Mouse (Mus musculus) heart, postnatal 0 days (tissue): Measurements from ENCODE around the gene Hist1h2ad. TPM values are rescaled to one million over a fixed set of nuclear protein-coding genes. Genes with fewer than 3 reads are reported as not detected.
"Not testable (repeated sequence)": the region's sequence is repeated elsewhere in the genome, so short reads cannot be mapped to it uniquely, and the experiment has no call there.

Experiments
- ATAC-seq: fragments of 200-750 bp; cut with Nextera tagmentation; 2 replicates; pipeline ENCODE4 v1.8.0; 2017; ENCODE audit warnings: low read depth, moderate number of reproducible peaks, moderate library complexity; ENCODE audit not compliant: insufficient read depth
- DNase-seq: peaks from one replicate; pipeline ENCODE4 v3.0.0-alpha.2; 2016; ENCODE audit warnings: low spot score
- H3K27ac ChIP-seq: fragments of 300-500 bp; sonication (generic); 2 replicates; pipeline ENCODE4 v1.5.1; 2014; ENCODE audit warnings: low read depth, mild to moderate bottlenecking
- H3K27me3 ChIP-seq: fragments of 300-500 bp; sonication (generic); 2 replicates; pipeline ENCODE4 v1.6.1; 2014; ENCODE audit warnings: low read length, mixed read lengths; ENCODE audit not compliant: control insufficient read depth, insufficient read depth
- H3K36me3 ChIP-seq: fragments of 300-500 bp; sonication (generic); replicated peaks from 2 replicates; pipeline ENCODE4 v1.6.1; 2014; ENCODE audit warnings: low read length, mixed read lengths; ENCODE audit not compliant: control insufficient read depth, insufficient read depth
- H3K4me1 ChIP-seq: fragments of 300-500 bp; sonication (generic); 2 replicates; pipeline ENCODE4 v1.6.1; 2014; ENCODE audit warnings: antibody characterized with exemption; ENCODE audit not compliant: control insufficient read depth, insufficient read depth
- H3K4me2 ChIP-seq: fragments of 300-500 bp; sonication (generic); 2 replicates; pipeline ENCODE4 v1.6.1; 2014; ENCODE audit warnings: low read depth, mild to moderate bottlenecking, low read length, moderate library complexity
- H3K4me3 ChIP-seq: fragments of 300-500 bp; sonication (generic); 2 replicates; pipeline ENCODE4 v1.5.1; 2014; ENCODE audit warnings: low read depth, low read length
- H3K9ac ChIP-seq: fragments of 300-500 bp; sonication (generic); replicated peaks from 2 replicates; pipeline ENCODE4 v1.6.1; 2014; ENCODE audit warnings: low read depth, low read length, mixed read lengths
- H3K9me3 ChIP-seq: fragments of 300-500 bp; sonication (generic); replicated peaks from 2 replicates; pipeline ENCODE4 v1.6.1; 2016; ENCODE audit warnings: low read length; ENCODE audit not compliant: control insufficient read depth
- CTCF ChIP-seq: IDR thresholded peaks from 2 replicates; pipeline ENCODE4 v1.5.1; 2016; ENCODE audit warnings: antibody characterized with exemption, control low read depth, low read depth
- EP300 ChIP-seq: IDR thresholded peaks from 2 replicates; pipeline ENCODE4 v1.6.1; 2016; ENCODE audit warnings: antibody characterized with exemption, low read depth
- WGBS: fragments of 180-500 bp; shearing (Covaris S2); extraction: QIAGEN DNeasy Blood & Tissue Kit; methylation state at CpG from one replicate; pipeline ENCODE4 v1.1.7; 2014; 5-methylcytosine and 5-hydroxymethylcytosine counted together
- polyA plus RNA-seq: library from polyadenylated mRNA; unstranded; fragments of >200 nt; fragmentation: Nextera tagmentation; extraction: Ambion mirVana; gene quantifications from 2 replicates; pipeline ENCODE4 v1.2.1, GENCODE M21; 2015
- total RNA-seq: library from RNA; depleted of rRNA; stranded (reverse); fragments of >200 nt; gene quantifications from 2 replicates; pipeline ENCODE4 v1.2.3, GENCODE M21; 2014; ENCODE audit warnings: low replicate concordance

Gene Hist1h2ad
- total and polyA plus RNA-seq, 2 experiments from 2014 or later: 0.27 to 568 TPM

DNA sequence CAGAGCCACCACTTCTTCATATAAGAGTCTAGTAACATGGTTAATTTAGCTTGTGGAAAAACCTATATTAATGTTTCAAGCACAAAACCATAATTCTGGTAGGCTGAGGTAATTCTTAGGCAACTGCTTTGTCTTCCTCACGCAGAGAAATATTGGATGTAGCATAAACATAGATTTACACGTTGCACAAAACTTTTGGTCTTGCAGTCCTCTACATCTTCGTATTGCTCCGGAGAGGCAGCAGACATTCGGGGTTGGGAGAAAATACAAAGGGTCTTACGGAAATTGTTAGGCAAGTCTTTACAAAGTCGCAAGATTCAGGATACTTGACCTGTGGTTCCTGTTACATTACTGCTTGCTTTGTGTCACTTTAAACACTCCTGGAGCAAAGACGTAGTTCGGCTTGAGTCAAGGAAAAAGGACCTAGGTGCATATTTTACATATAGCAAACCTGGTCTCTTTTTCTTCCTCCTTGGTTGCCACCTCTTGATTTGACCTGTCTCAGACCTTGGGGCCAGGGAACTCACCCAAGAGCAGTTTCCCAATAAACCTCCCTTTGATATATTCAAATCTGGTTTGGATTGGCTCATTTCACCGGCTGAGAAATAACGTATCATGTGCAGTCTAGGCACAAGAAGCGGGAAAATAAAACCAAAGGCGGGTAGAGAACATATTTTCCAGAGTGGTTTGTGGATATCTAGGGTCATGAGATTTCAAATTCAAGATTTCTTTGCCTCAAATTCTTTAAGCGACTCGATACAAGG lies 39.6 kb upstream of the Hist1h2ad start:
- Histone ChIP-seq H3K4me1 (peaks cover 12% of the 10 kb centered on the region), H3K27me3 (no peaks in the 10 kb centered on the region), H3K4me3 (peak overlapping the region; percentile 60), H3K9ac (peak overlapping the region; percentile 59; the same call in 1 of the 2 replicates), H3K27ac (peak overlapping the region; percentile 100), H3K9me3 (no peaks in the 10 kb centered on the region), H3K36me3 (no peaks in the 10 kb centered on the region), H3K4me2 (peak overlapping the region; percentile 79)
- DNase-seq (no peak), ATAC-seq (no peak)
- TF ChIP-seq CTCF: no peak
- no peak for TF ChIP-seq EP300
- WGBS: 1% methylated on average over 15 of the region's 15 CpGs

GRCm38 (mm10) chr13:23535137-23536075 lies 38.8 kb upstream of the Hist1h2ad start, which contains the start of gene Hist1h3g:
Gene Hist1h3g (plus strand): TSS chr13:23535422.
- H3K27me3 ChIP-seq, H3K9me3 ChIP-seq, H3K36me3 ChIP-seq: not testable (repeated sequence)
- peak within 1 kb of the TSS; percentile 79 for H3K4me2 ChIP-seq
- peak within 1 kb of the TSS; percentile 60 for H3K4me3 ChIP-seq
- peak within 1 kb of the TSS; percentile 59 for H3K9ac ChIP-seq
- DNase-seq (peak; percentile 95), ATAC-seq (peak; percentile 78)
- peak; percentile 43; the same call in 1 of the 2 replicates for TF ChIP-seq EP300
- H3K27ac ChIP-seq: peak within 1 kb of the TSS; percentile 100
- 1% methylated on average over 47 of the region's 62 CpGs for WGBS
- peaks cover 12% of the 10 kb centered on the region for H3K4me1 ChIP-seq

GRCm38 (mm10) chr13:23536076-23536822 lies 37.9 kb upstream of the Hist1h2ad start:
- no peak for ATAC-seq
- no peak for DNase-seq
- H3K4me3 ChIP-seq: peak overlapping the region; percentile 60
- H3K4me2 ChIP-seq: peak overlapping the region; percentile 79
- H3K36me3 ChIP-seq: no peaks in the 10 kb centered on the region
- peaks cover 12% of the 10 kb centered on the region for H3K4me1 ChIP-seq
- H3K9ac ChIP-seq: peak overlapping the region; percentile 52; the same call in 1 of the 2 replicates
- 20% methylated on average over 7 of the region's 7 CpGs for WGBS
- no peaks in the 10 kb centered on the region for H3K27me3 ChIP-seq
- TF ChIP-seq EP300 (no peak), CTCF (no peak)
- 0 out of 2 replicates have a peak overlapping the region, but pooled peaks have one; percentile 21 for H3K27ac ChIP-seq
- no peaks in the 10 kb centered on the region for H3K9me3 ChIP-seq

DNA sequence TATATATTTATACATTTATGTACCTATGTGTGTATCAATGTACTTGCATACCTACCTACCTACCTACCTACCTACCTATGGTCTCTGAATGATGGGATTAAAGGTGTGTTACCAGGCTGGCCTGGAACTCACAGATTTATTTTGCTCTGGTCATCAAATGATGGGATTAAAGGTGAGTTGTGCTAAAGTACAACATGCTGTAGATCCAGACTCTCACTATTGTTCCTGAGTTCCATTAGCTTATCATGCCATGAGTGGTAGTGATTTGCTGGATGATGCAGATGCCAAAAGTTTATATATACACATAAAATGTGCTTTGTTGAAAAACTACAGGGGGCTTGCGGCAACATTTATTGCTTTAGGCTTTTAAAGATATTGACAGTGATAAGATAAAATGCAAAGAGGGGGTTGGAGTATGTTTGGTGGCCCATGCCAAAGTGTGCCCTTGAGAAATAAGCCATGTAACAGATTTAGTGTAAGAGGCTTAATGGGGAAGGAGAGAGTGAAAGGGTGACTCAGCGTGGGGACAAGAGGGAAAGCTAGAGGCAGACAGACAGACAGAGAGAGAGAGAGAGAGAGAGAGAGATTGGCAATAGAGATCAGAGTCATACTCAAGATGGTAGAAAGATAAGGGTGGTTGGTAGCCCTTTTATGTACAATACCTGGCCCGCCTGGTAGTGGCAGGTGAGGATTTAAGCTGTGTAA lies 37.0 kb upstream of the Hist1h2ad start:
- H3K9ac ChIP-seq: no peak overlapping the region
- ATAC-seq (no peak), DNase-seq (no peak)
- no peaks in the 10 kb centered on the region for H3K27me3 ChIP-seq
- no peak overlapping the region for H3K4me3 ChIP-seq
- TF ChIP-seq EP300 (no peak), CTCF (no peak)
- peaks cover 9% of the 10 kb centered on the region for H3K4me1 ChIP-seq
- peak overlapping the region; percentile 79; the same call in 1 of the 2 replicates for H3K4me2 ChIP-seq
- H3K36me3 ChIP-seq: no peaks in the 10 kb centered on the region
- no peaks in the 10 kb centered on the region for H3K9me3 ChIP-seq
- WGBS: 73% methylated on average over 3 of the region's 3 CpGs
- H3K27ac ChIP-seq: no peak overlapping the region
